Mouse (Mus musculus) C2C12 (cell line): Measurements from ENCODE around the gene Afm.

Experiments
- CTCF ChIP-seq: IDR thresholded peaks from one replicate; pipeline ENCODE4 v1.5.1; 2011; ENCODE audit not compliant: control insufficient read depth, insufficient read depth, insufficient read length
- MAX ChIP-seq: IDR thresholded peaks from one replicate; pipeline ENCODE4 v1.6.1; 2011; ENCODE audit warnings: mild to moderate bottlenecking, control low read depth

DNA sequence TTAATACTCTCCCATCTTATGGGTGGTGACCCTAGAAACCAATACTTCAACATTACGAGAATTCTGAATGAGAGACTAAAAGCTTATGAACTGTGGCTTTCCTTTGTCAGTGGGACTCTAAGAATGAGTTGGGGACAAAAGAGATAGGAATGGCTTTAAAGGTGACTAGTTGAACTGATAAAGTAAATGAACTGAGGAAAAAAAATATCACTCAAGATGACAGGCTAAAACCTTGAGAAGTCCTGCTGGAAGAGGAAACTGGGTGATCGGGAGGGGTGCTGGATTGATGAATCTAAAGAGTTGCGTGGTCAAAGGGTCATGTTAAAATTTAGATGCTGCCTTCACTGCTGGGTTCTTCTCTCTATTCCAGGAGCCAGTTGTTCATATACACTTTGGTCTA, 42.0 kb upstream of the Afm start:
- no peak for TF ChIP-seq CTCF
- no peak for TF ChIP-seq MAX
